Mouse (Mus musculus) cerebral cortex, adult 2 months (tissue): ENCODE results near the gene Vmn1r203.

ENCODE experiments used
- WGBS: fragments of 180-500 bp; shearing (Covaris S2); methylation state at CpG from one replicate; pipeline ENCODE4 v1.1.7; 2018; 5-methylcytosine and 5-hydroxymethylcytosine counted together

Vmn1r203 gene

DNA sequence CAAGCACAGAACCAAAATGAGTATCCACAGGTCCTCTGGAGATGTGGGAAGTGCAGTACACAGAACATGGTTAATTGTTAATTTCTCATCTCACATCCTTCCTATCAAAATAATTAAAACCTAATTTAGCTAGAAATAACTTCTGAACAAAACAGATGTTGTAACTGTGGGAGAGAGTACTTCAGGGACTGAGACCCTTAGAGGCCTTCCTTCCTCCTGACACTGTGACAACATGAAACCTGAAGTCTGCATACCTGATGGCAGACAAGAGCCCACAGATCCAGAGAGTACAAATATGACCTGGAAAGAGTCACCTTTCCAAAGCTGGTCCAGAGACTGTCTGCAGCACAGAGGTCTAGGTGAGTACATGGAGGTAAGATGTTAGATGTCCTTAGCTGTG lies at the start of gene Vmn1r203:
TSS of gene Vmn1r203 (plus strand) at position 301 of the 400 bp plus-strand sequence.

GRCm38 (mm10) chr13:22471623-22472022 lies 46.3 kb upstream of the Vmn1r203 start, which contains the start of gene Vmn1r201:
Gene Vmn1r201, plus strand, starts transcription at chr13:22471923.
- WGBS, result 69% methylated on average over 1 of the region's 1 CpGs

DNA sequence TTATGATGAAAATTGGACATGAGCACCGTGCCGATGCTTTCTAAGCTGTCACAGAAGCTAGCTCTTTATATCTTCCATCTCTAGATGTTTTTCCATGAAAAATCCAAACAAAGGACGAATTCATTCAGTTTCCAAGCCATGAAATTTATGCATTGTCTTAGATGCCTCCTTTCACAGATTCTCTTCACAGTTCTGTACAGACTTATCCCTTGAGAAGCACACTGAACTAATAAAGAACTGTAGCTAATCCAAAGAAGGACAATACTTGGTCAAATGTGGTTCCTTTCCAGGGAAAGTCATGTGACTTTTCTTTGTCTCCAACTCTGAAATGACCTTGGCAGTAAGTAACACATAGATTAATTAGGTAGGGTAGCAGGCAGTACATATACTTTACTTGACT lies 15.5 kb upstream of the Vmn1r203 start:
- 66% methylated on average over 3 of the region's 3 CpGs for WGBS

GRCm38 (mm10) chr13:22505281-22505680 lies 12.6 kb upstream of the Vmn1r203 start, which contains the start of gene Vmn1r202:
Gene Vmn1r202, minus strand, starts transcription at chr13:22505381.

GRCm38 (mm10) chr13:22552898-22553297 lies 35.0 kb downstream of the Vmn1r203 start, which contains the start of gene Vmn1r204:
Gene Vmn1r204, plus strand, starts transcription at chr13:22553198.
- 65% methylated on average over 1 of the region's 1 CpGs for WGBS

DNA sequence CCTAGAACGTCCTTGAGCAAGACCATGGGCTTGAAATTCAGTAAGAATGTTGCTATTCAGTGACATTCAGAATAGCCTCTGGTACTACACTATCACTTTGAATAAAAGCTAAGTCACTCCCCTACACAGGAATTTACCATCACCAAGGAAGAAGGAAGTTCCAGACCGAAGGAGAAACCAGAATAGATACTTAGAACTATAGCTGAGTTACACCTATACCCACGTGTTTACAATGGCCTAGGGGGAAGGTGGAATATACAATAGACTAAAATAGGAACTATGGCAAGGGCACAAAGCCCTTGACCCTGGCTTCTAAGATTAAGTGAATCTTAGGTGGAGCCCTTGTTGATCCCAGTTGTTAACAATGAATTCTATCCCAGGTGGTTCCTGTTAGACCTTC lies 57.0 kb downstream of the Vmn1r203 start:
- 78% methylated on average over 3 of the region's 3 CpGs for WGBS
